Mouse (Mus musculus) limb, embryonic 14.5 days (tissue): ENCODE data around the gene Gnat1. TPM values are rescaled to one million over a fixed set of nuclear protein-coding genes. Genes with fewer than 3 reads are reported as not detected.

Experiments
- ATAC-seq: fragments of 200-750 bp; cut with Nextera tagmentation; 2 replicates; pipeline ENCODE4 v1.8.0; 2017; ENCODE audit warnings: low read depth, moderate number of reproducible peaks, moderate TSS enrichment; ENCODE audit not compliant: low FRiP score
- DNase-seq: peaks from one replicate; pipeline ENCODE4 v3.0.0-alpha.2; 2015; ENCODE audit warnings: low spot score
- H3K27ac ChIP-seq: fragments of 300-500 bp; sonication (generic); replicated peaks from 2 replicates; pipeline ENCODE4 v1.5.1; 2014; ENCODE audit warnings: low read depth, mild to moderate bottlenecking, low read length, moderate library complexity, mixed read lengths
- H3K27me3 ChIP-seq: fragments of 300-500 bp; sonication (generic); 2 replicates; pipeline ENCODE4 v1.6.1; 2014; ENCODE audit warnings: low read length, mixed read lengths; ENCODE audit not compliant: control insufficient read depth, insufficient read depth
- H3K36me3 ChIP-seq: fragments of 300-500 bp; sonication (generic); 2 replicates; pipeline ENCODE4 v1.6.1; 2014; ENCODE audit warnings: mild to moderate bottlenecking, low read length, moderate library complexity, mixed read lengths; ENCODE audit not compliant: control insufficient read depth, insufficient read depth
- H3K4me1 ChIP-seq: fragments of 300-500 bp; sonication (generic); 2 replicates; pipeline ENCODE4 v1.6.1; 2014; ENCODE audit warnings: antibody characterized with exemption, low read length, mixed read lengths; ENCODE audit not compliant: control insufficient read depth, insufficient read depth
- H3K4me2 ChIP-seq: fragments of 300-500 bp; sonication (generic); replicated peaks from 2 replicates; pipeline ENCODE4 v1.6.1; 2014; ENCODE audit warnings: low read depth, mild to moderate bottlenecking, low read length, moderate library complexity; ENCODE audit not compliant: severe bottlenecking
- H3K4me3 ChIP-seq: fragments of 300-500 bp; sonication (generic); replicated peaks from 2 replicates; pipeline ENCODE4 v1.5.1; 2014; ENCODE audit warnings: low read length
- H3K9ac ChIP-seq: fragments of 300-500 bp; sonication (generic); 2 replicates; pipeline ENCODE4 v1.6.1; 2014; ENCODE audit warnings: mild to moderate bottlenecking, low read depth, low read length, moderate library complexity; ENCODE audit not compliant: severe bottlenecking
- H3K9me3 ChIP-seq: fragments of 300-500 bp; sonication (generic); 2 replicates; pipeline ENCODE4 v1.6.1; 2016; ENCODE audit warnings: low read length; ENCODE audit not compliant: control insufficient read depth
- POLR2A ChIP-seq: fragments of 200-500 bp; IDR thresholded peaks from 2 replicates; pipeline ENCODE4 v1.8.0; 2012; ENCODE audit warnings: inconsistent platforms, mild to moderate bottlenecking, moderate library complexity, borderline replicate concordance; ENCODE audit not compliant: insufficient read depth, insufficient read length; ENCODE audit errors: extremely low read depth
- WGBS: fragments of 180-500 bp; shearing (Covaris S2); extraction: QIAGEN DNeasy Blood & Tissue Kit; methylation state at CpG from one replicate; pipeline ENCODE4 v1.1.7; 2014; 5-methylcytosine and 5-hydroxymethylcytosine counted together
- polyA plus RNA-seq, 2 experiments: library from polyadenylated mRNA; depleted of rRNA in 1 of 2; stranded (reverse) in 1 of 2; unstranded in 1 of 2; fragments of >200 nt; fragmentation: Nextera tagmentation in 1 of 2; extraction: Ambion mirVana in 1 of 2; gene quantifications; 2 replicates each; pipeline versions ENCODE4 v1.2.1 to v1.2.3; 2012 to 2014

The Gnat1 gene
- polyA plus RNA-seq, 2 experiments = 0.28 to 0.55 TPM

DNA sequence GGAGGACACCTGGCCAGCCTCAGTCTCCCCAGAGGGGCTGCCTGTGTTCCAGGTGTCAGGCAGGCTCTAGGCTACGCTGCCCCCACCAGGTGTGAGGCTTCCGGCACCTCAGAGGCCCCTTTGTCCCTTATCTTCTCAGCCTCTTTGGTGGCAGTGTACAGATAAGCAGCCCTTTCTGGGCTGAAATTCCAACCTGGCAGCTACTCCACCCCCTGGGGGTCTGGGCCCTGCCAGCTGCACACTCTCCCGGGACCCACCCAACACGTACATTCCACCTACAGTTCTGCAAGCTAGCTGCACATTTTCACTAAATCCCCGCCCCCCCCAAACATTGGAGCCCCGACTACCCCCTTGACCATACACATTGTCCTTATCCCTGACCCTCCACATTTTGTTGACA is 43.8 kb upstream of the Gnat1 start:
- TF ChIP-seq POLR2A = no peak
- ATAC-seq = 0 out of 2 replicates have a peak, but pooled peaks have one; percentile 14
- H3K9ac ChIP-seq = peak overlapping the region; percentile 4; the same call in 1 of the 2 replicates
- WGBS = 17% methylated on average over 6 of the region's 6 CpGs
- H3K9me3 ChIP-seq = no peaks in the 10 kb centered on the region
- H3K27me3 ChIP-seq = no peaks in the 10 kb centered on the region
- peaks cover 40% of the 10 kb centered on the region for H3K4me1 ChIP-seq
- peak overlapping the region; percentile 55 for H3K27ac ChIP-seq
- no peak for DNase-seq
- H3K4me3 ChIP-seq = no peak overlapping the region; the same call in 1 of the 2 replicates
- H3K36me3 ChIP-seq = no peaks in the 10 kb centered on the region
- peak overlapping the region; percentile 22 for H3K4me2 ChIP-seq

DNA sequence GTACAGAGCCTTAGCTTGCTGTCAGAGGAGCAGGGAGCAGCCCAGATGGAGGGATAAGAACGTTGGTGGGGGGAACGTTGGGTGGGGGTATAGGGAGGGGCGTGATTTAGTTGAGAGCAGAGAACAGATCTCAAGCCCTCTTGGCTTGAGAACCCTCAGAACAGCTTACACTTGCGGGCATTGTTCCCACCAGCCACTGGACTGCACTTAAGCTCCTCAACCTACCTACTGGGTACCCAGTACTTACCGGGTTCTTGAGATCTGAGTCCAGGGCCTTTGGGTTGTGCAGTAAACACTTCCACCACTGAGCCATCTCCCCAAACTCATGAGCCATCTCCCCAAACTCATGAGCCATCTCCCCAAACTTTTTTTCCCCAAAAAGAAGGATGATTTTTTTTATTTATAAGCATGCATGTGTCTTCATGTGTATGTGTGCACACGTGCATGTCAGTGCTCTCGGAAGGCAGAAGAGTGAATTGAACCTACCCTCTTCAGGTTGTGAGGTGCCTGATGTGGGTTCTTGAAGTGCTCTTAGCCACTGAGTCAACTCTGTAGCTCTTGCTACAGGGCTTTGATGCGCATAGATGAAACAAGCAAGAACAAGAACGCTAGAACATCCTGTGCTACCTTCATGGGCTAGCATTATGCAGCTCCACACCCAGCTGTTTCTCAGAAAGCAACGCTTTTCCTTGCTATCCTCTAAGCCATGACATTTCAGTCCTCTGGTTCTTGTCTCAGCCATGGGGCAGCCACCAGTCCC is 39.4 kb upstream of the Gnat1 start:
- Histone ChIP-seq H3K4me3 (no peak overlapping the region), H3K36me3 (no peaks in the 10 kb centered on the region), H3K27ac (no peak overlapping the region), H3K9me3 (no peaks in the 10 kb centered on the region), H3K4me1 (peaks cover 55% of the 10 kb centered on the region), H3K27me3 (no peaks in the 10 kb centered on the region), H3K9ac (no peak overlapping the region), H3K4me2 (no peak overlapping the region)
- no peak for TF ChIP-seq POLR2A
- DNase-seq = no peak
- 78% methylated on average over 10 of the region's 10 CpGs for WGBS
- no peak for ATAC-seq

DNA sequence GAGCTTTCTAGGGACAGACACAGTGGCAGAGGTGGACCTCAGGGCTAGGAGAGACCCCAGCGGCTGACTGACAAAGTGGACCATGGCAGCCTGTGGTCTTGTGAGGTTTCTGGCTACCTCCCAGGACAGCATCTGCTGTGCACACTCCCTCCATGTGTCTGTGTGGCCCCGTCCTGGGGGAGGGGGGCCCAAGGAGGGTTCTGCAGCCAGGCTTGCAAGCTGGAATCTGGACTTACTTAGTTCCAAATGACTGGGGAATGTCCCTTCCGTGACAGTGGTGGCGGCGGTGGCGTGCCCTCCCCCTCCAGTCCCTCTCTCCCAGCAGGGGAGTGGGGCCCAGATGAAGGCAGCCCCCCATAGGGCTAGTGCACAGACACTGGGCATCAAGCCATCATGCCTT is 37.4 kb upstream of the Gnat1 start:
- 11% methylated on average over 6 of the region's 6 CpGs for WGBS
- H3K9me3 ChIP-seq = no peaks in the 10 kb centered on the region
- DNase-seq (no peak), ATAC-seq (peak; percentile 36; the same call in 1 of the 2 replicates)
- H3K27ac ChIP-seq = peak overlapping the region; percentile 71
- H3K4me2 ChIP-seq = no peak overlapping the region; the same call in 1 of the 2 replicates
- H3K27me3 ChIP-seq = no peaks in the 10 kb centered on the region
- H3K36me3 ChIP-seq = no peaks in the 10 kb centered on the region
- H3K9ac ChIP-seq = 0 out of 2 replicates have a peak overlapping the region, but pooled peaks have one; percentile 18
- no peak overlapping the region for H3K4me3 ChIP-seq
- peaks cover 50% of the 10 kb centered on the region for H3K4me1 ChIP-seq
- no peak for TF ChIP-seq POLR2A

DNA sequence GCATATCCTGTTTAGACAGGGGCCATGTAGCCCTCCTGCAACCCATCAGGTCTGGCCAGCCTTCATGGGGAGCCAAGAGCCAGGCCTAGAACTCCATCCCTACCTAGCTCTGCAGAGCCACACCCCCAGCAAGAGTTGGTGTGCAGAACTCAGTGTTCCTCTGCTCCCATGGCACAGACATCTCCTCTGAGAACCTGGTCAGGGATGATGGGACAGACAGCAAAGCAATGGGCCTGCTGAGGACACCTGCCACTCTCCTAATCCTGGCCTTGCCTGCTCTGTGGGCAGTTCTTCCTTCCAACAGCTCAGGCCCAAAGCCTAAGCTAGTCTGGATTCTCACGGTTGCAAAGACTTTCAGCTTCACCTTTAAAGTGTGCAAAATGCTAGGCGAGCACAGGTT is 36.1 kb upstream of the Gnat1 start:
- no peaks in the 10 kb centered on the region for H3K27me3 ChIP-seq
- DNase-seq (no peak), ATAC-seq (no peak)
- 80% methylated on average over 2 of the region's 2 CpGs for WGBS
- peaks cover 46% of the 10 kb centered on the region for H3K4me1 ChIP-seq
- no peaks in the 10 kb centered on the region for H3K36me3 ChIP-seq
- TF ChIP-seq POLR2A = no peak
- H3K4me2 ChIP-seq = no peak overlapping the region
- H3K27ac ChIP-seq = 0 out of 2 replicates have a peak overlapping the region, but pooled peaks have one; percentile 86
- H3K4me3 ChIP-seq = no peak overlapping the region
- no peak overlapping the region for H3K9ac ChIP-seq
- H3K9me3 ChIP-seq = no peaks in the 10 kb centered on the region

DNA sequence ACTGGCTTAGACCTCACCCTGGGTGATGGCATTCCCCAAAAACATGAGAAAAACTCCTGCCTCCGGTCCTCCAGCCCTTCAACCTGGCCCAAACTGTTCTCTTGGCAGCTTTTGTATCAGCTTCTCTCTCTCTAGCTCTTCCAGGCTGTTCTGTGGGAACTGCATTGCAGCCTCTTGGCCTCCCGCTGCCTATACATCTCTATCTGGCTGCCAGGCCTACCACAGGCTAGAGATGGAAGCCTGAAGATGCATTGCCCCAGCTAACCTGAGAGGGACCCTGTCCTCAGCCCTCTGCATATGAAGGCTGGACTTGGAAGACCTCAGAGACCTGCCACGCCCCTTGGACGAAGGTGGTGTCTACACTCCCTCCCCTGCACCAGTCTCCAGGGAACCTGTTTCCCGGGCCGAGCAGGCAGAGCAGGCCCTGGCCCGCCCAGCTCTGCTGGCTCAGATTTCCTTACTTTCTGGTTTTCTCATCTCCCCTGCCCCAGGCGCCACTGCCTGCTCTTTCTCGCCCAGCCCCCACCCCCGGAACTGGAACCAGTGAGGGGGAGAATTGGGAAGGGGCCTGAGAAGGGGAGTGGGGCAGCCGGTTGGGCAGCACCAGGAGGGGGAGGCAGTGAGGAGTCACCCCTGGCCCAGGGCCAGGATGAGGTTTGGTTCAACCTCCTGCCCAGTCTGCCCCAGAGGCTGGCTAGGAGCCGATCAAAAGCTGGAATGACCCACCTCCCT is 34.9 kb upstream of the Gnat1 start:
- Histone ChIP-seq H3K27me3 (no peaks in the 10 kb centered on the region), H3K27ac (peak overlapping the region; percentile 86), H3K4me1 (peaks cover 52% of the 10 kb centered on the region), H3K4me3 (no peak overlapping the region), H3K9ac (peak overlapping the region; percentile 34; the same call in 1 of the 2 replicates), H3K36me3 (no peaks in the 10 kb centered on the region), H3K9me3 (no peaks in the 10 kb centered on the region), H3K4me2 (peak overlapping the region; percentile 23; the same call in 1 of the 2 replicates)
- 4% methylated on average over 12 of the region's 12 CpGs for WGBS
- TF ChIP-seq POLR2A = no peak
- peak; percentile 71 for ATAC-seq
- peak; percentile 85 for DNase-seq
